Mouse (Mus musculus) G1E (cell line): ENCODE data around the gene Ly86. TPM values are rescaled to one million over a fixed set of nuclear protein-coding genes. Genes with fewer than 3 reads are reported as not detected.

Source experiments
- ATAC-seq: 2 replicates; pipeline ENCODE4 v1.8.0; 2016; ENCODE audit warnings: mild to moderate bottlenecking; ENCODE audit not compliant: insufficient number of reproducible peaks, poor library complexity, low FRiP score, severe bottlenecking; ENCODE audit errors: extremely low read depth
- DNase-seq: peaks from one replicate; pipeline ENCODE4 v3.0.0; 2012; ENCODE audit warnings: low spot score
- H3K27me3 ChIP-seq: 2 replicates; pipeline ENCODE4 v1.6.1; 2012; ENCODE audit warnings: mild to moderate bottlenecking, low read length, inconsistent platforms; ENCODE audit not compliant: insufficient read depth
- H3K36me3 ChIP-seq: replicated peaks from 2 replicates; pipeline ENCODE3; 2012; ENCODE audit warnings: mild to moderate bottlenecking, inconsistent platforms
- H3K4me1 ChIP-seq: 2 replicates; pipeline ENCODE4 v1.6.1; 2012; ENCODE audit warnings: low read depth, low read length, inconsistent platforms, mixed read lengths; ENCODE audit not compliant: insufficient read depth
- H3K4me3 ChIP-seq: 2 replicates; pipeline ENCODE4 v1.5.1; 2012; ENCODE audit warnings: low read depth, mild to moderate bottlenecking, inconsistent platforms, low read length, moderate library complexity, mixed read lengths
- H3K9me3 ChIP-seq: replicated peaks from 2 replicates; pipeline ENCODE4 v1.6.1; 2012; ENCODE audit warnings: inconsistent platforms
- CTCF ChIP-seq: IDR thresholded peaks from 2 replicates; pipeline ENCODE4 v1.5.1; 2012; ENCODE audit warnings: low read depth, low read length, inconsistent platforms, mixed read lengths
- GATA1 ChIP-seq: IDR thresholded peaks from 2 replicates; pipeline ENCODE4 v1.6.1; 2012; ENCODE audit warnings: borderline replicate concordance, low read length, inconsistent platforms, mixed read lengths
- GATA2 ChIP-seq: IDR thresholded peaks from 2 replicates; pipeline ENCODE4 v1.6.1; 2012; ENCODE audit warnings: low read depth, low read length, inconsistent platforms, borderline replicate concordance
- POLR2AphosphoS5 ChIP-seq: IDR thresholded peaks from 2 replicates; pipeline ENCODE4 v1.6.1; 2012; ENCODE audit warnings: low read depth, low read length, inconsistent platforms; ENCODE audit not compliant: insufficient replicate concordance
- TAL1 ChIP-seq: conservative IDR thresholded peaks from 2 replicates; pipeline ENCODE4 v1.6.1; 2012; ENCODE audit warnings: low read depth, low read length, inconsistent platforms, mixed read lengths
- polyA plus RNA-seq: library from polyadenylated mRNA; stranded (reverse); fragments of >175 nt; gene quantifications from 2 replicates; pipeline ENCODE4 v1.2.3, GENCODE M21; 2012
- total RNA-seq, 2 experiments: library from RNA; stranded (forward) in 1 of 2; stranded (reverse) in 1 of 2; fragments of 200-1000 nt in 1 of 2; fragments of >200 nt in 1 of 2; fragmentation: Nextera tagmentation in 1 of 2; gene quantifications; 2 replicates each; pipeline ENCODE4 v1.2.3; 2014 to 2017

The Ly86 gene
- total and polyA plus RNA-seq, 3 experiments: 0.22 TPM; not detected in 2

- TF ChIP-seq GATA1: no peak
- no peak for TF ChIP-seq TAL1
- TF ChIP-seq CTCF: no peak
- no peak for TF ChIP-seq POLR2AphosphoS5
- no peak for TF ChIP-seq GATA2
- Histone ChIP-seq H3K27me3 (no peaks in the 10 kb centered on the region; the same call in 1 of the 2 replicates), H3K4me1 (no peaks in the 10 kb centered on the region), H3K36me3 (no peaks in the 10 kb centered on the region), H3K4me3 (no peak overlapping the region), H3K9me3 (no peaks in the 10 kb centered on the region)
- no peak for DNase-seq
- ATAC-seq: no peak
Measured at GRCm38 (mm10) chr13:37332779-37333543, 12.0 kb upstream of the Ly86 start.

- no peaks in the 10 kb centered on the region for H3K36me3 ChIP-seq
- no peaks in the 10 kb centered on the region for H3K9me3 ChIP-seq
- H3K4me1 ChIP-seq: no peaks in the 10 kb centered on the region
- DNase-seq (no peak), ATAC-seq (no peak)
- TF ChIP-seq GATA1 (no peak), CTCF (no peak), TAL1 (no peak)
- no peak overlapping the region for H3K4me3 ChIP-seq
- no peaks in the 10 kb centered on the region; the same call in 1 of the 2 replicates for H3K27me3 ChIP-seq
Measured at GRCm38 (mm10) chr13:37333544-37333870, 11.5 kb upstream of the Ly86 start.

GRCm38 (mm10) chr13:37337269-37337668, 7.7 kb upstream of the Ly86 start:
- H3K27me3 ChIP-seq: no peaks in the 10 kb centered on the region; the same call in 1 of the 2 replicates
- DNase-seq (no peak), ATAC-seq (no peak)
- H3K4me3 ChIP-seq: no peak overlapping the region
- H3K4me1 ChIP-seq: no peaks in the 10 kb centered on the region
- H3K36me3 ChIP-seq: no peaks in the 10 kb centered on the region
- TF ChIP-seq POLR2AphosphoS5: no peak
- TF ChIP-seq CTCF: no peak
- TF ChIP-seq GATA2: no peak
- TF ChIP-seq TAL1: no peak
- no peak for TF ChIP-seq GATA1
- H3K9me3 ChIP-seq: no peaks in the 10 kb centered on the region

- no peaks in the 10 kb centered on the region for H3K4me1 ChIP-seq
- no peaks in the 10 kb centered on the region; the same call in 1 of the 2 replicates for H3K27me3 ChIP-seq
- DNase-seq: no peak
- ATAC-seq: no peak
- H3K9me3 ChIP-seq: no peaks in the 10 kb centered on the region
- no peak overlapping the region for H3K4me3 ChIP-seq
- no peaks in the 10 kb centered on the region for H3K36me3 ChIP-seq
- TF ChIP-seq CTCF (no peak), TAL1 (no peak), GATA2 (no peak), POLR2AphosphoS5 (no peak), GATA1 (no peak)
Measured at GRCm38 (mm10) chr13:37337871-37338270, 7.1 kb upstream of the Ly86 start.

GRCm38 (mm10) chr13:37342804-37343203, 2.2 kb upstream of the Ly86 start:
- H3K9me3 ChIP-seq: no peaks in the 10 kb centered on the region
- no peaks in the 10 kb centered on the region for H3K36me3 ChIP-seq
- H3K4me1 ChIP-seq: no peaks in the 10 kb centered on the region
- no peak for ATAC-seq
- DNase-seq: no peak
- no peak overlapping the region for H3K4me3 ChIP-seq
- peaks cover 2% of the 10 kb centered on the region for H3K27me3 ChIP-seq
- TF ChIP-seq CTCF (no peak), GATA1 (no peak), TAL1 (no peak), POLR2AphosphoS5 (no peak)

- no peaks in the 10 kb centered on the region for H3K9me3 ChIP-seq
- no peak for ATAC-seq
- H3K4me3 ChIP-seq: no peak overlapping the region
- no peaks in the 10 kb centered on the region for H3K4me1 ChIP-seq
- TF ChIP-seq CTCF: no peak
- TF ChIP-seq GATA1: no peak
- TF ChIP-seq TAL1: no peak
- TF ChIP-seq GATA2: no peak
- no peak for TF ChIP-seq POLR2AphosphoS5
- no peaks in the 10 kb centered on the region for H3K36me3 ChIP-seq
- no peak for DNase-seq
- peaks cover 2% of the 10 kb centered on the region; the same call in 1 of the 2 replicates for H3K27me3 ChIP-seq
Measured at GRCm38 (mm10) chr13:37345823-37346222, 815 bp downstream of the Ly86 start.
